Mouse (Mus musculus): ENCODE measurements around the gene Psmb11.

DNA sequence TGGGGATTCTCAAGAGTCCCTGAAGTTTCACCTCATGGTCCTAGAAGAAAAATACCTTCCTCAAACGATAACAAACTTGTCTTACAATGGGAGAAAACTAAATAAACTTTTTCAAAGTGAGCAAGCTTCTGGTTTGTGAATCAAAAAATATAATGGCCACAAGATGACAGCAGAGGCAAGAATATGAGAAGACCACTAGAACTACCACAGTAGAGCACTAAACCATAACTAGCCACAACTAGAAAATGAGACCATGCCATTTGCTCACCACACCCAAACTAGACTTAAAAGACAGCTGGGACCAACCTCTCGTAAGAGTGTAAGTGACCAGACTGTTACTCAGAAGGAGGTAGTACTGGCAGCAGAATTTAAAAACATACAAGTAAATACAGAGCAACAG lies 38.8 kb downstream of the Psmb11 start:
- no peak for TF ChIP-seq CTCF (IDR thresholded peaks at IDR 0.05; ENCODE audit: insufficient read depth, low read length)
- no peak for TF ChIP-seq POLR2A (IDR thresholded peaks at IDR 0.05; ENCODE audit: borderline replicate concordance, extremely low read depth, low read depth, low read length)
